Mouse (Mus musculus) lung, postnatal 0 days (tissue): ENCODE measurements at regions not wholly inside any gene's neighbourhood (a gene's known extent, or its start where the extent isn't known, plus 50 kb on each side); places are given as distances from the start of the nearest gene placed in this dataset.
"Not testable (repeated sequence)": the region's sequence is repeated elsewhere in the genome, so short reads cannot be mapped to it uniquely, and the experiment has no call there.

Experiments used
- ATAC-seq: fragments of 200-750 bp; cut with Nextera tagmentation; 2 replicates; pipeline ENCODE4 v1.8.0; 2017; ENCODE audit warnings: moderate library complexity
- DNase-seq: peaks from one replicate; pipeline ENCODE4 v3.0.0-alpha.2; 2016; ENCODE audit warnings: low spot score
- H3K27ac ChIP-seq: fragments of 300-500 bp; sonication (generic); 2 replicates; pipeline ENCODE4 v1.5.1; 2014; ENCODE audit warnings: antibody characterized with exemption, mild to moderate bottlenecking, low read length, mixed read lengths
- H3K27me3 ChIP-seq: fragments of 300-500 bp; sonication (generic); replicated peaks from 2 replicates; pipeline ENCODE4 v1.6.1; 2014; ENCODE audit warnings: low read length, mixed read lengths; ENCODE audit not compliant: insufficient read depth
- H3K36me3 ChIP-seq: fragments of 300-500 bp; sonication (generic); 2 replicates; pipeline ENCODE4 v1.6.1; 2014; ENCODE audit warnings: low read length, mixed read lengths; ENCODE audit not compliant: insufficient read depth
- H3K4me1 ChIP-seq: fragments of 300-500 bp; sonication (generic); 2 replicates; pipeline ENCODE4 v1.6.1; 2014; ENCODE audit warnings: antibody characterized with exemption, low read depth, low read length, mixed read lengths; ENCODE audit not compliant: insufficient read depth
- H3K4me2 ChIP-seq: fragments of 300-500 bp; sonication (generic); replicated peaks from 2 replicates; pipeline ENCODE4 v1.6.1; 2014; ENCODE audit warnings: low read depth, mild to moderate bottlenecking, low read length, moderate library complexity, mixed read lengths
- H3K4me3 ChIP-seq: fragments of 300-500 bp; sonication (generic); 2 replicates; pipeline ENCODE4 v1.5.1; 2014; ENCODE audit warnings: low read depth, low read length
- H3K9ac ChIP-seq: fragments of 300-500 bp; sonication (generic); replicated peaks from 2 replicates; pipeline ENCODE4 v1.6.1; 2014; ENCODE audit warnings: low read depth, mild to moderate bottlenecking
- H3K9me3 ChIP-seq: fragments of 300-500 bp; sonication (generic); 2 replicates; pipeline ENCODE4 v1.6.1; 2016; ENCODE audit warnings: low read length, mixed read lengths
- CTCF ChIP-seq: IDR thresholded peaks from 2 replicates; pipeline ENCODE4 v1.5.1; 2016; ENCODE audit warnings: antibody characterized with exemption, mild to moderate bottlenecking
- EP300 ChIP-seq: IDR thresholded peaks from 2 replicates; pipeline ENCODE4 v1.6.1; 2016; ENCODE audit warnings: antibody characterized with exemption, mild to moderate bottlenecking, control low read depth
- WGBS: fragments of 180-500 bp; shearing (Covaris S2); extraction: QIAGEN DNeasy Blood & Tissue Kit; methylation state at CpG from one replicate; pipeline ENCODE4 v1.1.7; 2014; 5-methylcytosine and 5-hydroxymethylcytosine counted together

DNA sequence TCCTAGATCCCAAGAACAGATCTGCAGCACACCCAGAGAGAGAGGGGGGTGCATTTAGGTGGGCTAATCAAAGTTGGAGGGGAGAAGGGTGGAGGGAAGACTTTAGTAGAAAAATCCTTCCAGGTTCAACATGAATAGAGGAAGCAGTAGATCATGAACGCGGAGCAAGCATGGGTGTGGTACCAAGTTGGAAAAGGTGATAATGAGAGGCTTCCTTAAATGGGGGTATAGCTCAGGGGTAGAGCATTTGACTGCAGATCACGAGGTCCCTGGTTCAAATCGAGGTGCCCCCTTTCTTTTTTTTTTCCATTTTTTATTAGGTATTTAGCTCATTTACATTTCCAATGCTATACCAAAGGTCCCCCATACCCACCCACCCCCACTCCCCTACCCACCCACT, 54.0 kb upstream of the Krba1 start:
- H3K36me3 ChIP-seq, H3K27me3 ChIP-seq, DNase-seq, H3K9ac ChIP-seq, H3K27ac ChIP-seq, ATAC-seq, H3K4me3 ChIP-seq, H3K4me1 ChIP-seq, H3K4me2 ChIP-seq, H3K9me3 ChIP-seq: not testable (repeated sequence)
- 72% methylated on average over 4 of the region's 4 CpGs for WGBS

DNA sequence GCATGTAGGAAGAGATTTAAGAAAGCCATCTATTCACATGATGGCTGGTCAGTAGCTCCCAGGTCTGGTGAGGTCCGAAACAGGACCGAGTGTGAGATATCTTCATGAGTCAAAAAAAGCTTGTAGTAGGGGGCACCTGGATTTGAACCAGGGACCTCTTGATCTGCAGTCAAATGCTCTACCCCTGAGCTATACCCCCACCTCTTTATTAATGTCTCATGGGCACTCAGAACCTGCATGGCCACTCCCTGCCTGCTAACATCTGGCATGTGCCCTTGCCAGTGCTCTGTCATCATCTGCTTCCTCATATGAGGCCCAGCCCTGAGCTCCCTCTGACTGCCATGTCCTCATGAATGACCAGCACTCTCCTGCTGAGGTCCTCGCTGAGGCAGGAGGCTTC, 58.4 kb upstream of the Krba1 start:
- H3K4me2 ChIP-seq, H3K9ac ChIP-seq, H3K4me3 ChIP-seq, H3K9me3 ChIP-seq, H3K27me3 ChIP-seq, H3K36me3 ChIP-seq, H3K27ac ChIP-seq, H3K4me1 ChIP-seq, DNase-seq, ATAC-seq: not testable (repeated sequence)
- 71% methylated on average over 3 of the region's 3 CpGs for WGBS

DNA sequence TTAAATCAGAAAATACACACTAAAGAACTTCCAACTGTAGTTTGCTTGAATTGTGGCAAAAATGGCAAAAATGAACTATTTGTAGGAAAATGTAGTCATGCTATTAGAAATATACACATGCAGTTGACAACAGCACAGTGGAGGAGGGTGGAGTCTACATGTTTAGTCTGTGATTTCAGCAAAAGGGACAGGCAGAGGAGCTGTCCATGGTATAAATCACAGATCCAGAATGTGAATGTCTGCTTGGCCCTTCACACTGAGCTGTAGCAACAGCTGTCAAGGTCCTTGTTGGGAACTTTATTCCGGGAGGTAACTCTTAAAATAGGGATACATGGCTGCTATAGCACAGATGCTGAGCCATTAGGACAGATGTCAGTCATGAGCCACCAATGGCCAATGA, 107.4 kb upstream of the Krba1 start:
- H3K4me1 ChIP-seq = no peaks in the 10 kb centered on the region
- peak; percentile 54 for DNase-seq
- ATAC-seq = no peak
- no peaks in the 10 kb centered on the region for H3K27me3 ChIP-seq
- no peak for TF ChIP-seq CTCF
- no peak for TF ChIP-seq EP300
- WGBS = 81% methylated on average over 1 of the region's 1 CpGs
- no peak overlapping the region for H3K4me2 ChIP-seq
- no peaks in the 10 kb centered on the region for H3K9me3 ChIP-seq
- no peak overlapping the region for H3K9ac ChIP-seq
- no peak overlapping the region for H3K4me3 ChIP-seq
- H3K36me3 ChIP-seq = no peaks in the 10 kb centered on the region
- no peak overlapping the region for H3K27ac ChIP-seq

DNA sequence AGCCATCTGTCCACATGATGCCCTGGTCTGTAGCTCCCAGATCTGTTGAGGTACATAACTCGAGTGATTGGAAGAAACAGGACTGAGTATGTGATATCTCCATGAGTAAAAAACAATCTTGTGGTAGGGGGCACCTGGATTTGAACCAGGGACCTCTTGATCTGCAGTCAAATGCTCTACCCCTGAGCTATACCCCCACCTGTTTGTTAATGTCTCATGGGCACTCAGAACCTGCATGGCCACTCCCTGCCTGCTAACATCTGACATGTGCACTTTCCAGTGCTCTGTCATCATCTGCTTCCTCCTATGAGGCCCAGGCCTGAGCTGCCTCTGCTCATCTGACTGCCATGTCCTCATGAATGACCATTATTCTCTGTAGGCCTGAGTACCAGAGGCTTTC, 115.7 kb upstream of the Krba1 start:
- DNase-seq, H3K4me2 ChIP-seq, H3K9me3 ChIP-seq, H3K27me3 ChIP-seq, H3K4me1 ChIP-seq, H3K9ac ChIP-seq, H3K27ac ChIP-seq, H3K4me3 ChIP-seq, H3K36me3 ChIP-seq, ATAC-seq: not testable (repeated sequence)
- WGBS = 52% methylated on average over 1 of the region's 1 CpGs

DNA sequence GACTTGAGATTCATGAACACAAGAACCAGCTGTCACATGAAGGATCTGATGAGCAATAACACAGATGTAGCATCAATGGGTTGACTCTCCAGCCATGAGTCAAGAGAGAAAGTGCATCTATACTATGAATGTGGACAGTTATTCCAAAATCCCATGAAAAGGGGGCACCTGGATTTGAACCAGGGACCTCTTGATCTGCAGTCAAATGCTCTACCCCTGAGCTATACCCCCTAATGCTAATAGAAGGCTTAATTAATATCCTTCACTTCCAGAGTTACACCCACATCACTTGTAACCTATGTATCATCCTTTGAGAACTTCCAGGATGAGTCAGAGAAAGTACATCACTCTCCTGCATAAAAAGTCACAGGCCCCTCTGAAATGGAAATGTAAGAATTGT, 133.8 kb upstream of the Krba1 start:
- not testable (repeated sequence) for H3K4me3 ChIP-seq, H3K9ac ChIP-seq, H3K36me3 ChIP-seq, H3K4me1 ChIP-seq, ATAC-seq, H3K27me3 ChIP-seq, H3K4me2 ChIP-seq, H3K9me3 ChIP-seq, DNase-seq, H3K27ac ChIP-seq

DNA sequence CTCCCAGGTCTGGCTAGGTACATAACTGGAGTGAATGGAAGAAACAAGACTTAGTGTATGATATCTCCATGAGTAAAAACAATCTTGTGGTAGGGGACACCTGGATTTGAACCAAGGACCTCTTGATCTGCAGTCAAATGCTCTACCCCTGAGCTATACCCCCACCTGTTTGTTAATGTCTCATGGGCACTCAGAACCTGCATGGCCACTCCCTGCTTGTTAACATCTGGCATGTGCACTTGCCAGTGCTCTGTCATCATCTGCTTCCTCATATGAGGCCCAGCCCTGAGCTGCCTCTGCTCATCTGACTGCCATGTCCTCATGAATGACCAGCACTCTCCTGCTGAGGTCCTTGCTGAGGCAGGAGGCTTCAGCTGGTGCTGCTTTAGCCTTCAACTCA, 142.4 kb upstream of the Krba1 start:
- not testable (repeated sequence) for H3K27me3 ChIP-seq, ATAC-seq, H3K4me2 ChIP-seq

DNA sequence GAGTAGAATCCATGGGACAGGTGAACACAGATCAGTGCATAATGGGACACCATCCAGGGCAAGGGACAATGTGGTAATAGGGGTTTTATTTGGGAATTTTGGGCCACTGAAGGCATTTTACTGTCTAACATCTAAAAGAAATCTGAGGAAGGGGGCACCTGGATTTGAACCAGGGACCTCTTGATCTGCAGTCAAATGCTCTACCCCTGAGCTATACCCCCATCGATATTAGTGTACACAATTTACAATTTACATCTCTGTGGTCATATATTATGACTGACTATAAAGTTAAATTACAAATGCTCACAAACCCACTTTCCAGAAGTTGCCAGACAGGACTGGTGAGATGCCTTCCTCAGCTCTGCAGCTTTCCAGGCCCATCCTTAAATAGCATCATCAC, 143.4 kb upstream of the Krba1 start:
- DNase-seq (no peak), ATAC-seq (no peak)
- Histone ChIP-seq H3K4me1 (no peaks in the 10 kb centered on the region), H3K9ac (no peak overlapping the region), H3K36me3 (no peaks in the 10 kb centered on the region), H3K4me2 (no peak overlapping the region), H3K4me3 (no peak overlapping the region), H3K27me3 (no peaks in the 10 kb centered on the region), H3K27ac (no peak overlapping the region), H3K9me3 (no peaks in the 10 kb centered on the region)
- TF ChIP-seq EP300 (no peak), CTCF (no peak)
- WGBS = 74% methylated on average over 1 of the region's 1 CpGs

More for the DNA sequence above, 142.4 kb upstream of the Krba1 start:
- H3K36me3 ChIP-seq, H3K9me3 ChIP-seq, H3K9ac ChIP-seq, H3K27ac ChIP-seq, H3K4me1 ChIP-seq, DNase-seq, H3K4me3 ChIP-seq: not testable (repeated sequence)

DNA sequence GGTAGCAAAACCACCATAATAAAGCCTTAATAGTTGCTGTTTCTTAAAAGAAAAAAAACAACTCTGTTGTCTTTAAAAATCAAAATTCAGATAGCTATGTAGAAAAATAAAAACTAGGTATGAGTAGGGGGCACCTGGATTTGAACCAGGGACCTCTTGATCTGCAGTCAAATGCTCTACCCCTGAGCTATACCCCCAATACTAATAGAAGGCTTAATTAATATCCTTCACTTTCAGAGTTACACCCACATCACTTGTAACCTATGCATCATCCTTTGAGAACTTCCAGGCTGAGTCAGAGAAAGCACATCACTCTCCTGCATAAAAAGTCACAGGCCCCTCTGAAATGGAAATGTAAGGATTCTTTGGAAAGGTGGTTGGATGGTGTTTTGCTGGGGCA, 151.2 kb upstream of the Krba1 start:
- not testable (repeated sequence) for H3K27ac ChIP-seq, H3K4me2 ChIP-seq, H3K36me3 ChIP-seq, ATAC-seq, H3K9ac ChIP-seq, H3K4me1 ChIP-seq, H3K27me3 ChIP-seq, H3K9me3 ChIP-seq, H3K4me3 ChIP-seq, DNase-seq
